Mouse (Mus musculus): ENCODE measurements at regions not wholly inside any gene's neighbourhood (a gene's known extent, or its start where the extent isn't known, plus 50 kb on each side); places are given as distances from the start of the nearest gene placed in this dataset.
"Not testable (repeated sequence)": the region's sequence is repeated elsewhere in the genome, so short reads cannot be mapped to it uniquely, and the experiment has no call there.

- Histone ChIP-seq H3K4me3 (ENCODE audit: control insufficient read depth in 1 of 2, insufficient read depth in 1 of 2, low read depth in 2 of 2, low read length in 2 of 2) (no peak overlapping the region), H3K27ac (ENCODE audit: control insufficient read depth, low read depth, low read length) (no peak overlapping the region), H3K79me2 (ENCODE audit: control insufficient read depth, insufficient read depth, low read length, poor library complexity) (no peaks in the 10 kb centered on the region), H3K9me3 (replicated peaks; ENCODE audit: insufficient read depth, low read length) (no peaks in the 10 kb centered on the region), H3K4me1 (ENCODE audit: control insufficient read depth in 1 of 2, insufficient read depth in 2 of 2, low read length in 2 of 2) (no peaks in the 10 kb centered on the region), H3K9ac (ENCODE audit: control insufficient read depth, low read depth, low read length, poor library complexity, severe bottlenecking) (no peak overlapping the region), H3K36me3 (ENCODE audit: control insufficient read depth in 1 of 2, insufficient read depth in 2 of 2, low read length in 2 of 2) (no peaks in the 10 kb centered on the region), H3K27me3 (ENCODE audit: control insufficient read depth in 1 of 2, insufficient read depth in 2 of 2, low read length in 2 of 2) (no peaks in the 10 kb centered on the region)
- no peak for DNase-seq (ENCODE audit: low read depth, low spot score)
- TF ChIP-seq MEF2A (IDR thresholded peaks at IDR 0.05; ENCODE audit: extremely low read depth, insufficient replicate concordance, low read depth, low read length, poor library complexity, severe bottlenecking) (no peak), GATA1 (IDR thresholded peaks at IDR 0.05; ENCODE audit: low read depth, low read length) (no peak), JUND (IDR thresholded peaks at IDR 0.05; ENCODE audit: low read depth, low read length) (no peak), ZKSCAN1 (IDR thresholded peaks at IDR 0.05; ENCODE audit: low read depth, low read length) (no peak), POLR2A (IDR thresholded peaks at IDR 0.05; ENCODE audit: control insufficient read depth in 1 of 2, insufficient read depth in 1 of 2, low read depth in 1 of 2, low read length in 2 of 2, poor library complexity in 1 of 2) (no peak), MYB (IDR thresholded peaks at IDR 0.05; ENCODE audit: low read depth, low read length) (no peak), ELF1 (IDR thresholded peaks at IDR 0.05; ENCODE audit: low read depth, low read length) (no peak), TCF12 (IDR thresholded peaks at IDR 0.05; ENCODE audit: low read depth, low read length) (no peak), ZMIZ1 (IDR thresholded peaks at IDR 0.05; ENCODE audit: low read depth, low read length) (no peak), NRF1 (IDR thresholded peaks at IDR 0.05; ENCODE audit: insufficient read depth, low read depth, low read length, poor library complexity, severe bottlenecking) (no peak), POLR2AphosphoS5 (IDR thresholded peaks at IDR 0.05; ENCODE audit: borderline replicate concordance, low read depth, low read length) (no peak)
These were observed 167.6 kb downstream of the Crisp4 start for GRCm38 (mm10) chr1:17978086-17978485.

- H3K9me3 ChIP-seq (replicated peaks; ENCODE audit: insufficient read depth, low read length); H3K27me3 ChIP-seq (ENCODE audit: control insufficient read depth in 1 of 2, insufficient read depth in 2 of 2, low read length in 2 of 2); H3K36me3 ChIP-seq (ENCODE audit: control insufficient read depth in 1 of 2, insufficient read depth in 2 of 2, low read length in 2 of 2); H3K27ac ChIP-seq (ENCODE audit: control insufficient read depth, low read depth, low read length); H3K4me3 ChIP-seq (ENCODE audit: control insufficient read depth in 1 of 2, insufficient read depth in 1 of 2, low read depth in 2 of 2, low read length in 2 of 2); DNase-seq (ENCODE audit: low read depth, low spot score); H3K9ac ChIP-seq (ENCODE audit: control insufficient read depth, low read depth, low read length, poor library complexity, severe bottlenecking); H3K79me2 ChIP-seq (ENCODE audit: control insufficient read depth, insufficient read depth, low read length, poor library complexity); H3K4me1 ChIP-seq (ENCODE audit: control insufficient read depth in 1 of 2, insufficient read depth in 2 of 2, low read length in 2 of 2): not testable (repeated sequence)
These were observed 188.8 kb downstream of the Crisp4 start for GRCm38 (mm10) chr1:17956881-17957280.

GRCm38 (mm10) chr1:17932108-17932810, 213.4 kb downstream of the Crisp4 start:
- not testable (repeated sequence) for H3K79me2 ChIP-seq (ENCODE audit: control insufficient read depth, insufficient read depth, low read length, poor library complexity); DNase-seq (ENCODE audit: low read depth, low spot score); H3K36me3 ChIP-seq (ENCODE audit: control insufficient read depth in 1 of 2, insufficient read depth in 2 of 2, low read length in 2 of 2); H3K4me3 ChIP-seq (ENCODE audit: control insufficient read depth in 1 of 2, insufficient read depth in 1 of 2, low read depth in 2 of 2, low read length in 2 of 2); H3K27me3 ChIP-seq (ENCODE audit: control insufficient read depth in 1 of 2, insufficient read depth in 2 of 2, low read length in 2 of 2); H3K9me3 ChIP-seq (replicated peaks; ENCODE audit: insufficient read depth, low read length); H3K27ac ChIP-seq (ENCODE audit: control insufficient read depth, low read depth, low read length); H3K4me1 ChIP-seq (ENCODE audit: control insufficient read depth in 1 of 2, insufficient read depth in 2 of 2, low read length in 2 of 2); H3K9ac ChIP-seq (ENCODE audit: control insufficient read depth, low read depth, low read length, poor library complexity, severe bottlenecking)

Data from MEL (cell line).